Mouse (Mus musculus) cerebellum, adult 2 months (tissue): Measurements from ENCODE around the gene Atp6ap1l. TPM values are rescaled to one million over a fixed set of nuclear protein-coding genes. Genes with fewer than 3 reads are reported as not detected.

Source experiments
- DNase-seq, 2 experiments: peaks; one replicate each; pipeline ENCODE4 v3.0.0; 2021
- H3K27ac ChIP-seq: fragments of 200-500 bp; 2 replicates; pipeline ENCODE4 v1.5.1; 2012; ENCODE audit warnings: low read length, control low read depth, inconsistent platforms; ENCODE audit not compliant: insufficient read depth
- H3K27me3 ChIP-seq: fragments of 200-500 bp; 2 replicates; pipeline ENCODE4 v1.6.1; 2012; ENCODE audit warnings: inconsistent platforms, mild to moderate bottlenecking, low read length, moderate library complexity; ENCODE audit not compliant: control insufficient read depth, insufficient read depth
- H3K4me1 ChIP-seq: fragments of 200-500 bp; 2 replicates; pipeline ENCODE4 v1.6.1; 2011; ENCODE audit warnings: low read length; ENCODE audit not compliant: control insufficient read depth, insufficient read depth
- H3K4me3 ChIP-seq: fragments of 200-500 bp; replicated peaks from 2 replicates; pipeline ENCODE3; 2011; ENCODE audit warnings: mild to moderate bottlenecking, low read depth, low read length, control low read depth; ENCODE audit not compliant: insufficient read depth
- CTCF ChIP-seq: fragments of 200-500 bp; IDR thresholded peaks from 2 replicates; pipeline ENCODE4 v1.5.1; 2011; ENCODE audit warnings: low read depth, mild to moderate bottlenecking, control low read depth, low read length, moderate library complexity, borderline replicate concordance; ENCODE audit not compliant: insufficient read depth
- POLR2A ChIP-seq: fragments of 200-500 bp; IDR thresholded peaks from 2 replicates; pipeline ENCODE4 v1.6.1; 2011; ENCODE audit warnings: low read length, control low read depth, borderline replicate concordance; ENCODE audit not compliant: insufficient read depth
- WGBS: fragments of 180-500 bp; shearing (Covaris S2); methylation state at CpG from one replicate; pipeline ENCODE4 v1.1.7; 2018; 5-methylcytosine and 5-hydroxymethylcytosine counted together
- polyA plus RNA-seq: library from polyadenylated mRNA; depleted of rRNA; stranded (reverse); fragments of >200 nt; gene quantifications from 2 replicates; pipeline ENCODE4 v1.2.3, GENCODE M21; 2012

The Atp6ap1l gene
- polyA plus RNA-seq, 1 experiment, result 14.2 TPM

GRCm38 (mm10) chr13:90912760-90913674 lies 7.9 kb upstream of the Atp6ap1l start:
- DNase-seq, result no peak
- H3K27me3 ChIP-seq, result no peaks in the 10 kb centered on the region
- H3K4me1 ChIP-seq, result no peaks in the 10 kb centered on the region
- TF ChIP-seq CTCF (no peak), POLR2A (no peak)
- no peak overlapping the region for H3K4me3 ChIP-seq
- 50% methylated on average over 17 of the region's 17 CpGs for WGBS
- no peak overlapping the region for H3K27ac ChIP-seq

- no peak overlapping the region for H3K27ac ChIP-seq
- H3K27me3 ChIP-seq, result no peaks in the 10 kb centered on the region
- no peak for TF ChIP-seq CTCF
- TF ChIP-seq POLR2A, result no peak
- H3K4me1 ChIP-seq, result no peaks in the 10 kb centered on the region
- no peak overlapping the region for H3K4me3 ChIP-seq
- no peak for DNase-seq
- WGBS, result 93% methylated on average over 12 of the region's 12 CpGs
Measured at GRCm38 (mm10) chr13:90907376-90907775, 2.2 kb upstream of the Atp6ap1l start.

GRCm38 (mm10) chr13:90896821-90897220 lies 8.3 kb downstream of the Atp6ap1l start:
- Histone ChIP-seq H3K4me3 (no peak overlapping the region), H3K27me3 (no peaks in the 10 kb centered on the region), H3K4me1 (0 out of 2 replicates have a peak, but pooled peaks cover 2% of the 10 kb centered on the region), H3K27ac (no peak overlapping the region)
- WGBS, result 31% methylated on average over 12 of the region's 12 CpGs
- no peak for DNase-seq
- TF ChIP-seq CTCF, result no peak
- no peak for TF ChIP-seq POLR2A

GRCm38 (mm10) chr13:90896098-90896497 lies 9.1 kb downstream of the Atp6ap1l start:
- 0 out of 2 replicates have a peak, but pooled peaks cover 2% of the 10 kb centered on the region for H3K4me1 ChIP-seq
- no peak overlapping the region for H3K4me3 ChIP-seq
- TF ChIP-seq POLR2A (no peak), CTCF (no peak)
- no peaks in the 10 kb centered on the region for H3K27me3 ChIP-seq
- 4% methylated on average over 2 of the region's 2 CpGs for WGBS
- no peak overlapping the region for H3K27ac ChIP-seq
- peak; percentile 19 to 39 for DNase-seq

- 77% methylated on average over 4 of the region's 4 CpGs for WGBS
- H3K4me1 ChIP-seq, result 0 out of 2 replicates have a peak, but pooled peaks cover 2% of the 10 kb centered on the region
- TF ChIP-seq POLR2A (no peak), CTCF (no peak)
- H3K27ac ChIP-seq, result no peak overlapping the region
- DNase-seq, result no peak
- H3K4me3 ChIP-seq, result no peak overlapping the region
- no peaks in the 10 kb centered on the region for H3K27me3 ChIP-seq
Measured at GRCm38 (mm10) chr13:90894819-90895218, 10.3 kb downstream of the Atp6ap1l start.

GRCm38 (mm10) chr13:90890111-90890510 lies 15.0 kb downstream of the Atp6ap1l start:
- TF ChIP-seq POLR2A (no peak), CTCF (no peak)
- 93% methylated on average over 5 of the region's 5 CpGs for WGBS
- no peak overlapping the region for H3K27ac ChIP-seq
- DNase-seq, result no peak
- H3K27me3 ChIP-seq, result no peaks in the 10 kb centered on the region
- no peaks in the 10 kb centered on the region for H3K4me1 ChIP-seq
- no peak overlapping the region for H3K4me3 ChIP-seq

GRCm38 (mm10) chr13:90886568-90886983 lies 18.6 kb downstream of the Atp6ap1l start:
- H3K27me3 ChIP-seq, result no peaks in the 10 kb centered on the region
- no peak overlapping the region for H3K27ac ChIP-seq
- H3K4me1 ChIP-seq, result no peaks in the 10 kb centered on the region
- WGBS, result 1% methylated on average over 18 of the region's 18 CpGs
- H3K4me3 ChIP-seq, result peak overlapping the region; percentile 30
- TF ChIP-seq POLR2A, result no peak
- TF ChIP-seq CTCF, result peak; percentile 63
- DNase-seq, result peak; percentile 50 to 64

GRCm38 (mm10) chr13:90885856-90886532 lies 19.2 kb downstream of the Atp6ap1l start:
- TF ChIP-seq CTCF (no peak), POLR2A (no peak)
- Histone ChIP-seq H3K4me1 (no peaks in the 10 kb centered on the region), H3K27me3 (no peaks in the 10 kb centered on the region), H3K4me3 (no peak overlapping the region), H3K27ac (no peak overlapping the region)
- DNase-seq, result no peak
- WGBS, result 65% methylated on average over 13 of the region's 13 CpGs
